Mouse (Mus musculus) embryonic fibroblast, embryonic 13.5 days (primary cell): ENCODE measurements around the gene Ankrd44.

Experiments
- CTCF ChIP-seq: IDR thresholded peaks from 2 replicates; pipeline ENCODE4 v1.5.1; 2011; ENCODE audit warnings: mild to moderate bottlenecking, control low read depth, low read length, moderate library complexity, borderline replicate concordance; ENCODE audit not compliant: insufficient read depth
- POLR2A ChIP-seq: IDR thresholded peaks from 2 replicates; pipeline ENCODE4 v1.6.1; 2011; ENCODE audit warnings: low read depth, mild to moderate bottlenecking, control low read depth, low read length, moderate library complexity

- TF ChIP-seq CTCF = no peak
- no peak for TF ChIP-seq POLR2A
Measured at GRCm38 (mm10) chr1:54960613-54961165, 34.5 kb upstream of the Ankrd44 start.
